Mouse (Mus musculus) midbrain, embryonic 11.5 days (tissue): ENCODE measurements around the gene Rbbp4. TPM values are rescaled to one million over a fixed set of nuclear protein-coding genes. Genes with fewer than 3 reads are reported as not detected.
"Not testable (repeated sequence)": the region's sequence is repeated elsewhere in the genome, so short reads cannot be mapped to it uniquely, and the experiment has no call there.

ENCODE experiments used
- ATAC-seq: fragments of 200-750 bp; cut with Nextera tagmentation; 2 replicates; pipeline ENCODE4 v1.8.0; 2017; ENCODE audit warnings: moderate TSS enrichment, moderate library complexity; ENCODE audit not compliant: low FRiP score
- DNase-seq: peaks from one replicate; pipeline ENCODE4 v3.0.0; 2015; ENCODE audit warnings: low spot score; ENCODE audit errors: missing footprints
- H3K27ac ChIP-seq: fragments of 300-500 bp; sonication (generic); 2 replicates; pipeline ENCODE4 v1.5.1; 2014; ENCODE audit warnings: low read depth, low read length
- H3K27me3 ChIP-seq: fragments of 300-500 bp; sonication (generic); 2 replicates; pipeline ENCODE4 v1.6.1; 2014; ENCODE audit warnings: mild to moderate bottlenecking, low read length, moderate library complexity, mixed read lengths; ENCODE audit not compliant: control insufficient read depth, insufficient read depth
- H3K36me3 ChIP-seq: fragments of 300-500 bp; sonication (generic); 2 replicates; pipeline ENCODE4 v1.6.1; 2014; ENCODE audit warnings: mild to moderate bottlenecking, low read length, moderate library complexity, mixed read lengths; ENCODE audit not compliant: control insufficient read depth, insufficient read depth
- H3K4me1 ChIP-seq: fragments of 300-500 bp; sonication (generic); 2 replicates; pipeline ENCODE4 v1.6.1; 2014; ENCODE audit warnings: low read length; ENCODE audit not compliant: control insufficient read depth, insufficient read depth
- H3K4me2 ChIP-seq: fragments of 300-500 bp; sonication (generic); 2 replicates; pipeline ENCODE4 v1.6.1; 2014; ENCODE audit warnings: mild to moderate bottlenecking, moderate library complexity
- H3K4me3 ChIP-seq: fragments of 300-500 bp; sonication (generic); 2 replicates; pipeline ENCODE4 v1.5.1; 2014; ENCODE audit warnings: low read depth, low read length
- H3K9ac ChIP-seq: fragments of 300-500 bp; sonication (generic); 2 replicates; pipeline ENCODE4 v1.6.1; 2014; ENCODE audit warnings: low read length
- H3K9me3 ChIP-seq: fragments of 300-500 bp; sonication (generic); 2 replicates; pipeline ENCODE4 v1.6.1; 2016; ENCODE audit warnings: low read length; ENCODE audit not compliant: control insufficient read depth
- WGBS: fragments of 180-500 bp; shearing (Covaris S2); extraction: QIAGEN DNeasy Blood & Tissue Kit; methylation state at CpG from one replicate; pipeline ENCODE4 v1.1.7; 2014; 5-methylcytosine and 5-hydroxymethylcytosine counted together
- polyA plus RNA-seq: library from polyadenylated mRNA; unstranded; fragments of >200 nt; fragmentation: Nextera tagmentation; extraction: Ambion mirVana; gene quantifications from 2 replicates; pipeline ENCODE4 v1.2.1, GENCODE M21; 2014

The Rbbp4 gene
- polyA plus RNA-seq, 1 experiment from 2014 or later, result 561 TPM

- Histone ChIP-seq H3K36me3 (no peaks in the 10 kb centered on the region), H3K27ac (no peak overlapping the region), H3K27me3 (no peaks in the 10 kb centered on the region), H3K9ac (no peak overlapping the region), H3K9me3 (no peaks in the 10 kb centered on the region), H3K4me2 (no peak overlapping the region), H3K4me1 (no peaks in the 10 kb centered on the region), H3K4me3 (no peak overlapping the region)
- 72% methylated on average over 5 of the region's 5 CpGs for WGBS
- no peak for ATAC-seq
- no peak for DNase-seq
Observed at GRCm38 (mm10) chr4:129362771-129363170, 27.6 kb upstream of the Rbbp4 start.

GRCm38 (mm10) chr4:129362238-129362637 lies 27.1 kb upstream of the Rbbp4 start:
- ATAC-seq, result not testable (repeated sequence)

GRCm38 (mm10) chr4:129357613-129358163 lies 22.5 kb upstream of the Rbbp4 start:
- Histone ChIP-seq H3K4me1 (no peaks in the 10 kb centered on the region), H3K27ac (no peak overlapping the region), H3K9me3 (no peaks in the 10 kb centered on the region), H3K4me2 (no peak overlapping the region), H3K27me3 (no peaks in the 10 kb centered on the region), H3K4me3 (no peak overlapping the region), H3K36me3 (no peaks in the 10 kb centered on the region), H3K9ac (no peak overlapping the region)
- ATAC-seq (no peak), DNase-seq (no peak)
- WGBS, result 90% methylated on average over 15 of the region's 15 CpGs

More at GRCm38 (mm10) chr4:129362238-129362637, 27.1 kb upstream of the Rbbp4 start:
- not testable (repeated sequence) for H3K4me2 ChIP-seq, H3K9ac ChIP-seq, DNase-seq, H3K27ac ChIP-seq, H3K4me1 ChIP-seq, H3K36me3 ChIP-seq, H3K9me3 ChIP-seq, H3K4me3 ChIP-seq, H3K27me3 ChIP-seq
- 88% methylated on average over 3 of the region's 3 CpGs for WGBS

- DNase-seq (no peak), ATAC-seq (no peak)
- H3K4me1 ChIP-seq, result no peaks in the 10 kb centered on the region
- no peak overlapping the region for H3K4me2 ChIP-seq
- no peaks in the 10 kb centered on the region for H3K9me3 ChIP-seq
- H3K27me3 ChIP-seq, result no peaks in the 10 kb centered on the region
- 90% methylated on average over 15 of the region's 15 CpGs for WGBS
- H3K9ac ChIP-seq, result no peak overlapping the region
- H3K36me3 ChIP-seq, result no peaks in the 10 kb centered on the region
- H3K4me3 ChIP-seq, result no peak overlapping the region
- no peak overlapping the region for H3K27ac ChIP-seq
Observed at GRCm38 (mm10) chr4:129354236-129354635, 19.1 kb upstream of the Rbbp4 start.

GRCm38 (mm10) chr4:129353176-129353575 lies 18.0 kb upstream of the Rbbp4 start:
- Histone ChIP-seq H3K9ac (no peak overlapping the region), H3K4me1 (no peaks in the 10 kb centered on the region), H3K9me3 (no peaks in the 10 kb centered on the region), H3K4me2 (no peak overlapping the region), H3K4me3 (no peak overlapping the region), H3K27ac (no peak overlapping the region), H3K27me3 (no peaks in the 10 kb centered on the region), H3K36me3 (no peaks in the 10 kb centered on the region)
- WGBS, result 92% methylated on average over 12 of the region's 12 CpGs
- ATAC-seq, result no peak
- DNase-seq, result no peak

GRCm38 (mm10) chr4:129351111-129351510 lies 15.9 kb upstream of the Rbbp4 start:
- H3K9ac ChIP-seq, result no peak overlapping the region
- DNase-seq (no peak), ATAC-seq (no peak)
- WGBS, result 74% methylated on average over 6 of the region's 6 CpGs
- H3K36me3 ChIP-seq, result no peaks in the 10 kb centered on the region
- no peaks in the 10 kb centered on the region for H3K4me1 ChIP-seq
- H3K4me3 ChIP-seq, result no peak overlapping the region
- no peaks in the 10 kb centered on the region for H3K27me3 ChIP-seq
- H3K27ac ChIP-seq, result no peak overlapping the region
- no peaks in the 10 kb centered on the region for H3K9me3 ChIP-seq
- no peak overlapping the region for H3K4me2 ChIP-seq

GRCm38 (mm10) chr4:129350644-129351043 lies 15.5 kb upstream of the Rbbp4 start:
- H3K27me3 ChIP-seq, result no peaks in the 10 kb centered on the region
- no peaks in the 10 kb centered on the region for H3K9me3 ChIP-seq
- no peak overlapping the region for H3K4me2 ChIP-seq
- ATAC-seq, result peak; percentile 68; the same call in 1 of the 2 replicates
- DNase-seq, result peak; percentile 97
- no peaks in the 10 kb centered on the region for H3K4me1 ChIP-seq
- H3K9ac ChIP-seq, result no peak overlapping the region
- no peaks in the 10 kb centered on the region for H3K36me3 ChIP-seq
- no peak overlapping the region for H3K27ac ChIP-seq
- 11% methylated on average over 1 of the region's 1 CpGs for WGBS
- H3K4me3 ChIP-seq, result no peak overlapping the region

GRCm38 (mm10) chr4:129346481-129347154 lies 11.4 kb upstream of the Rbbp4 start:
- no peak for DNase-seq
- Histone ChIP-seq H3K4me2 (no peak overlapping the region), H3K27me3 (no peaks in the 10 kb centered on the region), H3K4me1 (no peaks in the 10 kb centered on the region), H3K9ac (no peak overlapping the region), H3K27ac (no peak overlapping the region), H3K4me3 (no peak overlapping the region), H3K9me3 (no peaks in the 10 kb centered on the region), H3K36me3 (peaks cover 11% of the 10 kb centered on the region)
- no peak for ATAC-seq
- WGBS, result 92% methylated on average over 15 of the region's 15 CpGs

GRCm38 (mm10) chr4:129342705-129343104 lies 7.5 kb upstream of the Rbbp4 start:
- Histone ChIP-seq H3K9me3 (no peaks in the 10 kb centered on the region), H3K27me3 (no peaks in the 10 kb centered on the region), H3K4me1 (no peaks in the 10 kb centered on the region), H3K4me2 (no peak overlapping the region), H3K27ac (no peak overlapping the region), H3K4me3 (no peak overlapping the region), H3K36me3 (peaks cover 11% of the 10 kb centered on the region), H3K9ac (no peak overlapping the region)
- ATAC-seq (no peak), DNase-seq (no peak)
- 94% methylated on average over 2 of the region's 2 CpGs for WGBS
